Comparison of ENCODE assay signal across 14 mouse cellular contexts in the genomic region with DNA sequence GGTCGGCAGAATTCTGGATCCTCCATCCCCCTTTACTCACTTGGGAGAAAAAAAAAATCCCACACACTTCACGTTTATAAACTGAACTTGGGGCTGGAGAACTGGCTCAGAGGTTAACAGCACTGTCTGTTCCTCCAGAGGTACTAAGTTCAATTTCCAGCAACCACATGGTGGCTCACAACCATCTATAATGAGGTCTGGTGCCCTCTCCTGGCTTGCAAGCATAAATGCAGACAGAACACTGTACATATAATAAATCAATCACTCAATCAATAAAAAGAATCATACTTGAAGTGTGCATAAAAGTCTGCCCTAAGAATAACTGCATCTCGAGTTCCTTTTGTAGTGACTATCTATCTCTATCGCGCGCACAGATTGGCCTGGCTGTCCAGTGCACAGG. TPM values are rescaled to one million over a fixed set of nuclear protein-coding genes. Genes with fewer than 3 reads are reported as not detected.
DNase-seq lines count a peak whose midpoint lies in the region; ATAC-seq and TF ChIP-seq lines count a peak whose summit lies in the region.
"Had no signal": no experiment of that assay in that cellular context is flagged by ENCODE, and none has a peak within 500 bp of the region (broad histone marks: within the 10 kb centered on the region; RNA-seq: fewer than 3 reads in every experiment).

No protein-coding gene starts in this region.

- DNase-seq in forebrain, embryonic 14.5 days (ENCODE audit: low spot score): peak; percentile 17
- no peak for DNase-seq in forebrain, embryonic 10.5 days (ENCODE audit: extremely low spot score, low spot score)
- peak; percentile 87 for DNase-seq in liver, adult 2 months (ENCODE audit: extremely low read depth, low read depth, low spot score)
- no peak for DNase-seq in liver
- DNase-seq in CD4-positive helper T cell, adult 2 months (ENCODE audit: low read depth, low spot score): peak; percentile 24
- no peak for DNase-seq in spleen, adult 12 weeks (ENCODE audit: low spot score)
- DNase-seq in cerebellum, adult 11 months: no peak
- DNase-seq: adrenal gland, adult 2 months had no signal

- ATAC-seq in forebrain, embryonic 14.5 days: no peak

- H3K27me3 ChIP-seq in forebrain, embryonic 14.5 days (replicated peaks; ENCODE audit: control insufficient read depth, insufficient read depth, low read length): no peaks in the 10 kb centered on the region
- H3K27me3 ChIP-seq in forebrain, embryonic 10.5 days (ENCODE audit: poor library complexity, severe bottlenecking): no peaks in the 10 kb centered on the region
- H3K27me3 ChIP-seq in liver, adult 2 months (ENCODE audit: control insufficient read depth, insufficient read depth, low read length): no peaks in the 10 kb centered on the region
- H3K27me3 ChIP-seq: forebrain, embryonic 12.5 days; kidney, embryonic 15.5 days; liver, embryonic 15.5 days; megakaryocyte, embryonic 14.5 days; neural tube, embryonic 12.5 days had no signal

- H3K27ac ChIP-seq in forebrain, embryonic 14.5 days (ENCODE audit: low read depth, low read length): no peak overlapping the region
- H3K27ac ChIP-seq in forebrain, embryonic 10.5 days: no peak overlapping the region
- peak overlapping the region; percentile 52 for H3K27ac ChIP-seq in liver, adult 2 months (replicated peaks; ENCODE audit: insufficient read depth, low read depth, low read length)
- H3K27ac ChIP-seq in cortical plate, adult 2 months (ENCODE audit: insufficient read depth, low read length): no peak overlapping the region
- H3K27ac ChIP-seq: forebrain, embryonic 12.5 days; kidney, embryonic 15.5 days; liver, embryonic 15.5 days; neural tube, embryonic 12.5 days had no signal

- H3K4me1 ChIP-seq in forebrain, embryonic 14.5 days (ENCODE audit: control insufficient read depth, insufficient read depth, low read length): no peaks in the 10 kb centered on the region
- H3K4me1 ChIP-seq in forebrain, embryonic 10.5 days: no peaks in the 10 kb centered on the region
- H3K4me1 ChIP-seq in liver, adult 2 months (ENCODE audit: control insufficient read depth, insufficient read depth, low read length): peaks cover 7% of the 10 kb centered on the region; the same call in 1 of the 2 replicates
- H3K4me1 ChIP-seq in cortical plate, adult 2 months (ENCODE audit: control insufficient read depth, insufficient read depth, low read length): no peaks in the 10 kb centered on the region
- H3K4me1 ChIP-seq: forebrain, embryonic 12.5 days; kidney, embryonic 15.5 days; liver, embryonic 15.5 days; megakaryocyte, embryonic 14.5 days; neural tube, embryonic 12.5 days had no signal

- H3K79me2 ChIP-seq in liver, adult 2 months (ENCODE audit: control insufficient read depth, insufficient read depth, low read length): no peaks in the 10 kb centered on the region

- H3K4me3 ChIP-seq in forebrain, embryonic 14.5 days (ENCODE audit: low read depth, low read length): no peak overlapping the region
- H3K4me3 ChIP-seq in forebrain, embryonic 10.5 days: no peak overlapping the region
- H3K4me3 ChIP-seq in liver, adult 2 months (ENCODE audit: insufficient read depth, low read depth, low read length): no peak overlapping the region
- H3K4me3 ChIP-seq in cortical plate, adult 2 months (ENCODE audit: insufficient read depth, low read length): no peak overlapping the region
- H3K4me3 ChIP-seq: forebrain, embryonic 12.5 days; kidney, embryonic 15.5 days; liver, embryonic 15.5 days; megakaryocyte, embryonic 14.5 days; neural tube, embryonic 12.5 days had no signal

- TF ChIP-seq CTCF in liver, adult 2 months (IDR thresholded peaks at IDR 0.05; ENCODE audit: low read depth, low read length): 0 out of 2 replicates have a peak, but pooled peaks have one; percentile 9
- TF ChIP-seq CTCF in cortical plate, adult 2 months (IDR thresholded peaks at IDR 0.05; ENCODE audit: extremely low read depth, insufficient read depth, low read length): peak; percentile 26; the same call in 1 of the 2 replicates

- no peak overlapping the region for H3K9ac ChIP-seq in forebrain, embryonic 14.5 days (ENCODE audit: low read length)
- H3K9ac ChIP-seq in liver, adult 2 months (ENCODE audit: low read depth, low read length): no peak overlapping the region
- H3K9ac ChIP-seq: forebrain, embryonic 12.5 days; kidney, embryonic 15.5 days; liver, embryonic 15.5 days; neural tube, embryonic 12.5 days had no signal

- no peak for TF ChIP-seq POLR2A in liver, adult 2 months (IDR thresholded peaks at IDR 0.05; ENCODE audit: extremely low read depth, insufficient read depth, low read length)
- TF ChIP-seq POLR2A in cortical plate, adult 2 months (IDR thresholded peaks at IDR 0.05; ENCODE audit: extremely low read depth, insufficient read depth, low read length): no peak

- WGBS in forebrain, embryonic 14.5 days: 91% methylated on average over 6 of the region's 6 CpGs
- 92% methylated on average over 6 of the region's 6 CpGs for WGBS in forebrain, embryonic 10.5 days
- WGBS in liver, adult 2 months: 64% methylated on average over 6 of the region's 6 CpGs

- no peak overlapping the region for H3K4me2 ChIP-seq in forebrain, embryonic 14.5 days (ENCODE audit: low read length)
- H3K4me2 ChIP-seq: forebrain, embryonic 12.5 days; kidney, embryonic 15.5 days; liver, embryonic 15.5 days; neural tube, embryonic 12.5 days had no signal

- H3K9me3 ChIP-seq in forebrain, embryonic 14.5 days (replicated peaks; ENCODE audit: control insufficient read depth, low read length): no peaks in the 10 kb centered on the region
- H3K9me3 ChIP-seq in forebrain, embryonic 10.5 days: no peaks in the 10 kb centered on the region
- H3K9me3 ChIP-seq: forebrain, embryonic 12.5 days; kidney, embryonic 15.5 days; liver, embryonic 15.5 days; megakaryocyte, embryonic 14.5 days; neural tube, embryonic 12.5 days had no signal

- H3K36me3 ChIP-seq in forebrain, embryonic 14.5 days (ENCODE audit: control insufficient read depth, insufficient read depth, low read length): peaks cover 96% of the 10 kb centered on the region
- peaks cover 100% of the 10 kb centered on the region for H3K36me3 ChIP-seq in forebrain, embryonic 10.5 days (replicated peaks)
- H3K36me3 ChIP-seq in liver, adult 2 months (ENCODE audit: control insufficient read depth, insufficient read depth, low read length): peaks cover 70% of the 10 kb centered on the region

RNA-seq across cellular contexts. Expression of gene Klhl11, which starts 18.4 kb away (rescaled TPM):
- polyA plus RNA-seq in forebrain, embryonic 14.5 days (2014; fragmentation: Nextera tagmentation; extraction: Ambion mirVana): 15.2 and 19.8 TPM in 2 replicates
- 8.2 and 10.0 TPM in 2 replicates for polyA plus RNA-seq in forebrain, embryonic 10.5 days (2016; fragmentation: Nextera tagmentation; extraction: Ambion mirVana)
- total RNA-seq in liver, adult 2 months (2014; rRNA removed): 6.9 and 7.6 TPM in 2 replicates
- polyA plus RNA-seq in liver, adult 2 months (2012; rRNA removed): 1.1 and 1.6 TPM in 2 replicates
- 13.8 TPM in 2 replicates for polyA plus RNA-seq in cortical plate, adult 2 months (2012; rRNA removed)

RNA-seq across cellular contexts. Expression of gene Acly, which starts 36.8 kb away (rescaled TPM):
- polyA plus RNA-seq in forebrain, embryonic 14.5 days (2014; fragmentation: Nextera tagmentation; extraction: Ambion mirVana): 198 and 208 TPM in 2 replicates
- 287 and 294 TPM in 2 replicates for polyA plus RNA-seq in forebrain, embryonic 10.5 days (2016; fragmentation: Nextera tagmentation; extraction: Ambion mirVana)
- 205 and 272 TPM in 2 replicates for total RNA-seq in liver, adult 2 months (2014; rRNA removed)
- 118 and 124 TPM in 2 replicates for polyA plus RNA-seq in liver, adult 2 months (2012; rRNA removed)
- polyA plus RNA-seq in cortical plate, adult 2 months (2012; rRNA removed): 87.1 and 94.6 TPM in 2 replicates

RNA-seq across cellular contexts. Expression of gene Klhl10, which starts 49.2 kb away (rescaled TPM):
- polyA plus RNA-seq in forebrain, embryonic 14.5 days (2014; fragmentation: Nextera tagmentation; extraction: Ambion mirVana): 0.59 and 0.71 TPM in 2 replicates
- 0.51 and 0.76 TPM in 2 replicates for polyA plus RNA-seq in forebrain, embryonic 10.5 days (2016; fragmentation: Nextera tagmentation; extraction: Ambion mirVana)
- total RNA-seq in liver, adult 2 months (2014; rRNA removed): 0.18 TPM in 1 of 2 replicates, not detected in the other
- polyA plus RNA-seq in liver, adult 2 months (2012; rRNA removed): 0.05 TPM in 1 of 2 replicates, not detected in the other
- 0.52 and 0.55 TPM in 2 replicates for polyA plus RNA-seq in cortical plate, adult 2 months (2012; rRNA removed)

RNA-seq across cellular contexts. Expression of gene Nt5c3b, which starts 49.3 kb away (rescaled TPM):
- 99.6 and 109 TPM in 2 replicates for polyA plus RNA-seq in forebrain, embryonic 14.5 days (2014; fragmentation: Nextera tagmentation; extraction: Ambion mirVana)
- 122 and 125 TPM in 2 replicates for polyA plus RNA-seq in forebrain, embryonic 10.5 days (2016; fragmentation: Nextera tagmentation; extraction: Ambion mirVana)
- 4.4 and 5.2 TPM in 2 replicates for total RNA-seq in liver, adult 2 months (2014; rRNA removed)
- 3.9 and 4.8 TPM in 2 replicates for polyA plus RNA-seq in liver, adult 2 months (2012; rRNA removed)
- 70.9 and 73.6 TPM in 2 replicates for polyA plus RNA-seq in cortical plate, adult 2 months (2012; rRNA removed)

RNA-seq across cellular contexts. Expression of gene Ttc25, which starts 54.5 kb away (rescaled TPM):
- polyA plus RNA-seq in forebrain, embryonic 14.5 days (2014; fragmentation: Nextera tagmentation; extraction: Ambion mirVana): 1.7 and 2.5 TPM in 2 replicates
- polyA plus RNA-seq in forebrain, embryonic 10.5 days (2016; fragmentation: Nextera tagmentation; extraction: Ambion mirVana): 1.4 and 1.5 TPM in 2 replicates
- total RNA-seq in liver, adult 2 months (2014; rRNA removed): 0.28 and 0.40 TPM in 2 replicates
- polyA plus RNA-seq in liver, adult 2 months (2012; rRNA removed): 0.04 and 0.05 TPM in 2 replicates
- 1.8 and 2.0 TPM in 2 replicates for polyA plus RNA-seq in cortical plate, adult 2 months (2012; rRNA removed)

Comparison
In these comparisons a context has a peak if more than half of its experiments do, and no peak if none do; other contexts are left out.
1. DNase-seq: peak in forebrain, embryonic 14.5 days (single experiment), liver, adult 2 months (single experiment) and CD4-positive helper T cell, adult 2 months (single experiment); none in forebrain, embryonic 10.5 days (single experiment), liver (single experiment), spleen, adult 12 weeks (single experiment) and cerebellum, adult 11 months (single experiment).